Mouse (Mus musculus) neural tube, postnatal 0 days (tissue): ENCODE results near the gene Gpr143. TPM values are rescaled to one million over a fixed set of nuclear protein-coding genes. Genes with fewer than 3 reads are reported as not detected.

Experiments used
- polyA plus RNA-seq: library from polyadenylated mRNA; unstranded; fragments of >200 nt; fragmentation: Nextera tagmentation; extraction: Ambion mirVana; gene quantifications from 2 replicates; pipeline ENCODE4 v1.2.1, GENCODE M21; 2015

Gpr143 gene
- 0.22 TPM in 2 replicates for polyA plus RNA-seq

GRCm38 (mm10) chrX:152781720-152782403, at the start of gene Gpr143:
TSS of gene Gpr143 (plus strand) at chrX:152781921.

GRCm38 (mm10) chrX:152768891-152769599, 12.7 kb upstream of the Gpr143 start, which contains the start of gene Shroom2:
TSS of gene Shroom2 (minus strand) at chrX:152769465.

Other genes with a start within 250 kb of the Gpr143 start
- not detected in 2 replicates for gene Cldn34a, start 218.6 kb upstream of the Gpr143 start, polyA plus RNA-seq
- gene Shroom2, start 12.5 kb upstream of the Gpr143 start, polyA plus RNA-seq, result 140 TPM in 2 replicates
- gene Usp51, start 224.5 kb downstream of the Gpr143 start, polyA plus RNA-seq, result 3.9 and 4.9 TPM in 2 replicates